29 mouse cellular contexts compared by ENCODE assay signal in the genomic region with DNA sequence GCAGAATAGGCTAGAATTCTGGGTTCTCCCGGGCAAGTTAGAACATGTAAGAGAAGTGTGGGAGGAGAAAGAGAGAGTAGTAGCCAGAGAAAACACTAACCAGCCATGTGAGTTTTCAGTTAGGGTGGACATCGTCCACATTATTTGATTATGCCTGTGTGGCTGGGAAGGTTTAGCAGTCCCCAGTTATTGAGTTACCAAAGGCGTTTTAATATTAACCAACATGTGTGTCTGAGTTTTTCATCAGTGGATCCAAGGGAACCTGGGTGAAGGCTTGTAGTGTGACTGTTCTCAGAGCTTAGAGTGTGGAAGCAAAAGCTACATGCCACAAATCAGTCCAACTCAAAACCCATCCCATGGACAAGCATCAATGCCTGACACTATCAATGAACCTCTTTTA.
DNase-seq lines count a peak whose midpoint lies in the region; ATAC-seq and TF ChIP-seq lines count a peak whose summit lies in the region.
"Had no signal": no experiment of that assay in that cellular context is flagged by ENCODE, and none has a peak within 500 bp of the region (broad histone marks: within the 10 kb centered on the region; RNA-seq: fewer than 3 reads in every experiment).

No protein-coding gene starts in this region.

- no peaks in the 10 kb centered on the region for H3K27me3 ChIP-seq in kidney, adult 2 months (replicated peaks; ENCODE audit: control insufficient read depth, insufficient read depth, low read length)
- no peaks in the 10 kb centered on the region for H3K27me3 ChIP-seq in liver, adult 2 months (ENCODE audit: control insufficient read depth, insufficient read depth, low read length)
- no peaks in the 10 kb centered on the region for H3K27me3 ChIP-seq in liver, embryonic 12.5 days (replicated peaks)
- H3K27me3 ChIP-seq in kidney, embryonic 16.5 days (ENCODE audit: insufficient read depth, low read length) = no peaks in the 10 kb centered on the region
- H3K27me3 ChIP-seq: CH12.LX; embryonic facial prominence, embryonic 13.5 days; forebrain, embryonic 12.5 days; forebrain, embryonic 15.5 days; hindbrain, embryonic 12.5 days; hindbrain, embryonic 15.5 days had no signal

- peak overlapping the region; percentile 38; the same call in 1 of the 2 replicates for H3K27ac ChIP-seq in kidney, adult 2 months (ENCODE audit: insufficient read depth, low read depth, low read length)
- no peak overlapping the region for H3K27ac ChIP-seq in liver, adult 2 months (replicated peaks; ENCODE audit: insufficient read depth, low read depth, low read length)
- H3K27ac ChIP-seq in liver, embryonic 12.5 days = no peak overlapping the region
- H3K27ac ChIP-seq in kidney, embryonic 16.5 days (ENCODE audit: low read length) = peak overlapping the region; percentile 20; the same call in 1 of the 2 replicates
- H3K27ac ChIP-seq: embryonic facial prominence, embryonic 10.5 days; embryonic facial prominence, embryonic 13.5 days; forebrain, embryonic 12.5 days; forebrain, embryonic 15.5 days; heart, adult 2 months; hindbrain, embryonic 12.5 days; hindbrain, embryonic 15.5 days had no signal

- 35% methylated on average over 3 of the region's 3 CpGs for WGBS in kidney, adult 2 months
- 64% methylated on average over 3 of the region's 3 CpGs for WGBS in liver, adult 2 months
- WGBS in liver, embryonic 12.5 days (ENCODE audit: insufficient replicate concordance) = 64% methylated on average over 3 of the region's 3 CpGs
- WGBS in kidney, embryonic 16.5 days = 76% methylated on average over 3 of the region's 3 CpGs

- TF ChIP-seq POLR2A in kidney, adult 2 months (IDR thresholded peaks at IDR 0.05; ENCODE audit: low read depth, low read length) = no peak
- no peak for TF ChIP-seq POLR2A in liver, adult 2 months (IDR thresholded peaks at IDR 0.05; ENCODE audit: extremely low read depth, insufficient read depth, low read length)

- H3K79me2 ChIP-seq in liver, adult 2 months (ENCODE audit: control insufficient read depth, insufficient read depth, low read length) = no peaks in the 10 kb centered on the region

- no peak for ATAC-seq in liver, embryonic 12.5 days
- peak; percentile 89 for ATAC-seq in kidney, embryonic 16.5 days (ENCODE audit: low FRiP score, low TSS enrichment)
- no peak for ATAC-seq in activated CD4-positive, CD25-positive, alpha-beta regulatory T cell, adult 4 months
- ATAC-seq: forebrain, embryonic 15.5 days had no signal

- H3K9ac ChIP-seq in liver, adult 2 months (ENCODE audit: low read depth, low read length) = no peak overlapping the region
- no peak overlapping the region for H3K9ac ChIP-seq in liver, embryonic 12.5 days
- H3K9ac ChIP-seq in kidney, embryonic 16.5 days (replicated peaks; ENCODE audit: low read length) = no peak overlapping the region
- H3K9ac ChIP-seq: embryonic facial prominence, embryonic 13.5 days; forebrain, embryonic 12.5 days; forebrain, embryonic 15.5 days; hindbrain, embryonic 12.5 days; hindbrain, embryonic 15.5 days had no signal

- peak; percentile 78 for DNase-seq in kidney, adult 2 months
- no peak for DNase-seq in kidney, adult 18-20 months
- peak; percentile 11 for DNase-seq in liver, adult 2 months (ENCODE audit: extremely low read depth, low read depth, low spot score)
- DNase-seq in kidney, postnatal 36 days = peak; percentile 8 to 48
- DNase-seq in heart, adult 8-10 months (ENCODE audit: low spot score) = no peak
- DNase-seq: adrenal gland, adult 8-10 months; adrenal gland, postnatal 25 days; B cell, adult 2 months; cerebellum, adult 11-12 months; cerebellum, adult 8-10 months; cerebellum, postnatal 10 days; cerebellum, postnatal 36 days; embryo, embryonic 11 days; gastrocnemius, postnatal 10 days; gastrocnemius, postnatal 36 days; heart, adult 2 months had no signal

- no peak overlapping the region for H3K4me3 ChIP-seq in kidney, adult 2 months (ENCODE audit: insufficient read depth, low read depth, low read length)
- no peak overlapping the region for H3K4me3 ChIP-seq in liver, adult 2 months (ENCODE audit: insufficient read depth, low read depth, low read length)
- H3K4me3 ChIP-seq in liver, embryonic 12.5 days = no peak overlapping the region
- no peak overlapping the region for H3K4me3 ChIP-seq in kidney, embryonic 16.5 days (ENCODE audit: low read length)
- H3K4me3 ChIP-seq: embryonic facial prominence, embryonic 10.5 days; embryonic facial prominence, embryonic 13.5 days; erythroblast, embryonic 14.5 days; forebrain, embryonic 12.5 days; forebrain, embryonic 15.5 days; heart, adult 2 months; hindbrain, embryonic 12.5 days; hindbrain, embryonic 15.5 days had no signal

- H3K9me3 ChIP-seq in liver, embryonic 12.5 days (replicated peaks) = 0 out of 2 replicates have a peak, but pooled peaks cover 3% of the 10 kb centered on the region
- no peaks in the 10 kb centered on the region for H3K9me3 ChIP-seq in kidney, embryonic 16.5 days (ENCODE audit: low read length)
- H3K9me3 ChIP-seq: embryonic facial prominence, embryonic 10.5 days; embryonic facial prominence, embryonic 13.5 days; forebrain, embryonic 12.5 days; forebrain, embryonic 15.5 days; hindbrain, embryonic 12.5 days; hindbrain, embryonic 15.5 days had no signal

- H3K4me1 ChIP-seq in kidney, adult 2 months (ENCODE audit: control insufficient read depth, insufficient read depth, low read length) = peaks cover 6% of the 10 kb centered on the region; the same call in 1 of the 2 replicates
- no peaks in the 10 kb centered on the region for H3K4me1 ChIP-seq in liver, adult 2 months (ENCODE audit: control insufficient read depth, insufficient read depth, low read length)
- no peaks in the 10 kb centered on the region for H3K4me1 ChIP-seq in liver, embryonic 12.5 days
- no peaks in the 10 kb centered on the region for H3K4me1 ChIP-seq in kidney, embryonic 16.5 days (ENCODE audit: insufficient read depth, low read length)
- H3K4me1 ChIP-seq: embryonic facial prominence, embryonic 10.5 days; embryonic facial prominence, embryonic 13.5 days; forebrain, embryonic 12.5 days; forebrain, embryonic 15.5 days; hindbrain, embryonic 12.5 days; hindbrain, embryonic 15.5 days had no signal

- H3K4me2 ChIP-seq in liver, embryonic 12.5 days = no peak overlapping the region
- no peak overlapping the region for H3K4me2 ChIP-seq in kidney, embryonic 16.5 days (replicated peaks; ENCODE audit: low read depth, low read length)
- H3K4me2 ChIP-seq: embryonic facial prominence, embryonic 13.5 days; forebrain, embryonic 12.5 days; forebrain, embryonic 15.5 days; heart, embryonic 11.5 days; hindbrain, embryonic 12.5 days; hindbrain, embryonic 15.5 days had no signal

- H3K36me3 ChIP-seq in kidney, adult 2 months (ENCODE audit: control insufficient read depth, insufficient read depth, low read length) = no peaks in the 10 kb centered on the region
- no peaks in the 10 kb centered on the region for H3K36me3 ChIP-seq in liver, adult 2 months (ENCODE audit: control insufficient read depth, insufficient read depth, low read length)
- H3K36me3 ChIP-seq in liver, embryonic 12.5 days = no peaks in the 10 kb centered on the region
- H3K36me3 ChIP-seq in kidney, embryonic 16.5 days (ENCODE audit: insufficient read depth, low read length) = no peaks in the 10 kb centered on the region
- H3K36me3 ChIP-seq: embryonic facial prominence, embryonic 10.5 days; embryonic facial prominence, embryonic 13.5 days; forebrain, embryonic 12.5 days; forebrain, embryonic 15.5 days; G1E; hindbrain, embryonic 12.5 days; hindbrain, embryonic 15.5 days had no signal

- no peak for TF ChIP-seq CTCF in kidney, adult 2 months (conservative IDR thresholded peaks at IDR 0.05; ENCODE audit: insufficient read depth, insufficient read length, low read depth, low read length)
- no peak for TF ChIP-seq CTCF in liver, adult 2 months (IDR thresholded peaks at IDR 0.05; ENCODE audit: low read depth, low read length)

Comparison
In these comparisons a context has a peak if more than half of its experiments do, and no peak if none do; other contexts are left out.
1. DNase-seq: peak in kidney, adult 2 months (single experiment), liver, adult 2 months (single experiment) and kidney, postnatal 36 days (2 of 2); none in kidney, adult 18-20 months (single experiment) and heart, adult 8-10 months (single experiment).
2. H3K27ac ChIP-seq: peak in kidney, adult 2 months (single experiment) and kidney, embryonic 16.5 days (single experiment); none in liver, adult 2 months (single experiment) and liver, embryonic 12.5 days (single experiment).